Mouse (Mus musculus) kidney, postnatal 14 days (tissue): ENCODE results near the gene Plb1.

ENCODE experiments used
- DNase-seq: peaks from one replicate; pipeline ENCODE4 v3.0.0; 2022; ENCODE audit warnings: mixed read lengths

Plb1 gene

DNA sequence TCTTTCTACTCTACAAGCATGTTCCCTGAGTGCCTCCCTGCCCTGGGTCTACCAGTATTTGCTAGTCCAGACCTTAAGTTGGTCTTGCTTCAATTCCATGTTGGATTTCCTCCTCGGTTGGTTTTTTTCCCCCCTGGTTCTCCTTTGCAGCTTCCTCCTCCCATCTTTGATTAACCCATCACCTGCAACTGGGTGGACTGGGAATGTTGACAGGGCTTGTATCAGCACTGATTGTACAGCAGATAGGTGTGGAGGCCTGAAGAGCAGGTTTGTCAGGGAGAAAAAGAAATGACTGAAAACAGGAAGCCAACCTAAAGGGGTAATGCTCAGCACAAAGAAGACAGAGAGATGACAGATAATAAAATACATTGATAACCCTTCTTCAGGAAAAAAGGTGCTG is 104.8 kb downstream of the Plb1 start:
- DNase-seq: no peak

DNA sequence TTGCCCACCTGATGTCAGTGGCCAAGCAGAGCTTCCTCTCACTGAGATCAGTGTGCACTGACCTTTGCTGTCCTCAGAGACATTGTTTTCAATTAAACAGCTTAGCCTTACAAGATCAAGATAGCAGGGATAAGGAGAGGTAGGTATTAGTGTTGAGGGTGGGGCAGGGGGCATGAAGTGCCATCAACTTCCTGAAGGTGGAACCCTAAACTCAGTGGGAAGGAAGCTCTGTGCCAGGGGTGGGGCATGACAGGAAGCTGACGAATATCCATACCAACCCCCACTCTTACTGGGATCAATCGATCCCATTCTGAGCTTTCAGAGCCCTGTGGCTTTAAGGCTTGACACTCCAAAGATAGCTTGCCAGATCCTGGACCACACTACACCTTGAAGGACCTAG is 105.8 kb downstream of the Plb1 start:
- DNase-seq: no peak

DNA sequence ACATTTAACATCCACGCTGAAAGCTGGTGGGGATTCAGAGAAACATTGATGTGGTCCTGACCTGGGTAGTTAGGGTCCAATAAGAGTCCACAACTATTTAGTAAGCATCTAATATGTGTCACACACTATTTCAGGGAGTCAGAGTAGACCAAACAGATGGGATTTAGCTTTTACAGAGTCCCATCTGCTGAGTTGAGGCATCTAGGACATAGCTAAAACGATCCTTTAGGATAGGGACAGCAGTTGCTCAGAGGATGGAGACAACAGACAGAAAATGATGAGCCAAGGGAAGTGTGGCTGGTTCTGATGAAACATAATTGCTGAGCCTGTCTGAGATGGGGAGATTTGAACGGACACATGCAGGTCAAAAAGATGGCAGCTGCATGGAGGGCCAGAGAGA is 106.3 kb downstream of the Plb1 start:
- DNase-seq: no peak

DNA sequence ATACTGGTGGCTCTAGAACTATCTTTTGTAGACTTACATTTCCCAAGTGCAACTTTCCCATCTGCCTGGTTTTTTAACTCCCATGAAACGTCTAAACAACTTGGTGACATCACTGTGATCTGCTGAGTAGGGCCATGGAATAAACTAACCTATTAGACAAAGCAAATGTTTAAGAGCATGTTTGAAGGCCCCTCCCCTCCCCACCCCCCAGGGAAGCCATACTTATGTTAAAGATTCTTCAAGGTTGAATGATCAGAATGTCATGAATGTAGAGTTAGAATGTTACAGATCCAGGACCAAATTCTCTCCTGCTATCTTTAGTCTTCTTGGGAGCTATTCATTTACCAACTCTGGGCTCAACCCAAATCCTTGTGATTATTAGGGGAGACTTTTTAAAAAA is 107.7 kb downstream of the Plb1 start:
- no peak for DNase-seq

DNA sequence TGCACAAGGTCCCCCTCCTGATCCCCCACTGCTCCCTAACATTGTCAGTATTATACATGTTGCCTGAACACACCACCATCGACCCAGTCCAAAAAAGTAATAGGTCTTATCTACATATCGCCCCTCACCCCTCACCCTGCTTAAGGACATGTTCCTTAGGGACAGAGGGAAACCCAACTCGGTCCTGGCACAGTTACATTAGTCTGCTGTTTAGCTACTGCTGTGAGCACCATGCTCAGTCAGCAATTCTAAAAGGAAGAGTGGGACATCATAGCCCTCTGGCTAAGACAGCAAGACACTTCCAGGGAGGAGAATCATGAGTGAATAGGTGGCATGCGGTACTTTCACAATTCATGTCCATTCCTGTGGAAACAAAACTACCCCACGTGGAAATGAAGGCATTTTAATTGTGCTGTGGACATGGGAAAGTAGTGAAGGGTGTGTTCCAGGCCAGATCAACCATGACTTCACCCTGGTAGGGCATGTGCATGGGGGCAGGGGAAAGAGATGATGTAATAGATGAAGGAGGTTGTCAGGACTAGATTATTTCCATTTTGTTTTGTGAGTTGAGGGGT is 110.3 kb downstream of the Plb1 start:
- no peak for DNase-seq

DNA sequence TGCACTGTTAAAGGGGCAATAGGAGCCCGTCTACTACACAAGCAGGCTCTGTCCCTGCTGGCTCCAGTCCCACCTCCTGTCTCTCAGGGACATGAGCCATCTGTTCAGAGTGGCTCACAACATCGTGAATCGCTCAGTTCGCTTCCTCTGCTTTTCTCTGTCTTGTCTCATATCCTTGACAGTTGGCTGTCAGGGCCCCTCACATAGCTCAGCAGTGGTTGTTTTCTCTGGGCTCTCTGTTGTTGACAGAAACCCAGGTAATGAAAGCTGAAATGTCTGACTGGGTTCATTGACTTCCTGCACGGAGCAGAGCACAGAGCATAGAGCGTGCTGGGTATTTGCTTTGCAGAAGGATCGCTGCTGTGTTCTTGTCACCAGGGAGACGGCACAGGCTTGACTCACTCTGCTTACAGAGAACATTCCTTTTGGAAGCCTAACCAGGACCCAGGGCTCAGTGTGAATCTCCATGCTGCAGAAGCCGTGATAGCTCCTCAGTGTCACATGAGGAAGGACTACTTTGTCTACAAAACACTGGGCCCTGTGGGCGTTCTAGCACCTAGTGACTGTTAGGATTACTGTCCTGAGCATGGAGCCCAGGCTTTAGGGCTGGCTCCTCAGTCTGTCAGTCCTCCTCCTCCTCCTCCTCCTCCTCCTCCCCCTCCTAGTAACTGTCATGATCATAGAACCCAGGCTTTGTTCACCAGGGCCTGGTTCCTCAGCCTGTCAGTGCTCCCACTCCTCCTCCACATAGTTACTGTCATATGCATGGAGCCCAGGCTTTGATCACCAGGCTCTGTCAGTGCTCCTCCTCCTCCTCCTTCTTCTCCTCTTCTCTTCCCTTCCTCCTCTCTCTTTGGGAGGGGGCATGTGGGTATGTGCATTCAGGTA is 113.8 kb downstream of the Plb1 start:
- DNase-seq: peak; percentile 79

DNA sequence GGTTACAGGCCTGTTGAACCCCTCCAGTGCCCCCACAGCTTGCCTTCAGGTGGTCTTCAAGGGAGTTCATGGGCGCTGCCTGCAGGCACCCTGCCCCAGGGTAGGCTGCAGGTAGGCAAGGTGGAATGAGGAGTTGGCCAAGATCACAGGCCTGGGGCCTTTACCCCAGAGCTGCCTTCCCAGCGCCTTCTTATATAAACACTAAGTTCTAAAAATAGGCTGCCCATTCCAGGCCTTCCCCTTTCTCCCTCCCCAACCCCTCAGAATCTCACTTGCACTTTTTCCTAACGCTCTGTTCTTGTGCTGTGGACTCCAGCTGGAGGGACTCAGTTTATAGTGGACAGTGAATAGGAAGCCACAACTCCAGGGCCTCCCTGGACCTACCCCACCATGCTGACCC is 117.2 kb downstream of the Plb1 start:
- peak; percentile 27 for DNase-seq

DNA sequence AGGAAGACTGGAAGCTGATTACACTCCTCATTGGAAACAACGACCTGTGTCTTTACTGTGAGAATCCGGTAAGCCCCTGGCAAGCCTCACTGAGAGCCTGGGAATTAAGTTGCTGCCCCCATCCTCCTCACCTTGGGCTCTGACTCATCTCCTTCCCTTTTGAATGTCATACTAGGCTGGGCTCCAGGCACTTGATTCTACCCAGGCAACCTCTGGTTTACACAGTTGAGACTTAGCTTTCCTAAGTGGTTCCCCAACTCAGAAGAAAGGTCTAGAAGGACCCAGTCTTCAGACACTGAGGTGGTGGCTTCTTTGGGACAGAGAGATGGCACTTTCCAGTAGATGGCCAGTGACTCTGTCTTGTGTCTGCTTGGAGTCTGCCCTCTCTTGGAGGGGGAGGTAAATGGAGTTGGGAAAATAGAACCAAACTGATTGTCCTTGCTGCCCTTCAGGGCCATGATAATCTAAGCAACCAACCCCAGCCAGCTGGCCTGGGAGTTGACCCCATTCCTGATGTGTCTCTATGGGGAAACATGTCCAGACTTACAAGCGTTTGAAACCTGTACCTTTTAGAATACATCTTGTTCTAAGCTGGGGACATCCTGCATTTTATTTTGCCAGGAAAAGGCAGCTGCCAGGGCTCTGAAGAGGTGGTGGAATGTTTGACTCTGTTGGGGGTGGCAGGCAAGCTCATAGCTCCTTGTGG is 118.2 kb downstream of the Plb1 start:
- DNase-seq: no peak

DNA sequence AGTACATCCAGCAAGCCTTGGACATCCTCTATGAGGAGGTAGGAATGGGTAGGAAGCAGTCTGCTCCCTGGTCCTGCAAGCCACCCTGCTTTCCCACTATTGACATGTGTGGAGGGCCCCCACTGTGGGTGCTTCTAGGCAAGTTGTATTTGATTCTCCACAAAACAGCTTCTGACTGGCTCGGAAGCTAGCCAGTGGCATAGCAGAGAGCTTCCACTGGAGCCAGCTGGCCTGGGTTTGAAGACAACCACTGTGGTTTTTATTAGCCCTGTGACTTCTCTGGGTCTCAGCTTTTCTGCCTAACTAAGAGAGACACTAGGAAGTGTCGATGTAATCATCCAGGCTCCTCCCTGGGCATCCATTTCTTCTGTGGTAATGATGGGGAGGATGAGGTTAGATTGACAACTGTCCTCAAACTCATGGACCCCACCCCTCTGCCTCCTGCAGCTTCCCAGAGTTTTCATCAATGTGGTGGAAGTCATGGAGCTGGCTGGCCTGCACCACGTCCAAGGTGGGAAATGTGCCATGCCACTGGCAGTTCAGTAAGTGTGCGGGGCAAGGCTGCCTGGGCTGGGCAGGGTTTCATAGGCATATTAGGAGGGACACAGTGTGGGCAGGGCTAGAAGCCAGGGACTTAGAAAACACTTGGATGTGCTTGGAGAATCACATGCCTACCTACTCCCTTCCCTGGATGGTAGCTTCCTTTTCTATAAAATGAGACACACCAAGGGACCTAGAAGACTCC is 119.4 kb downstream of the Plb1 start:
- no peak for DNase-seq

DNA sequence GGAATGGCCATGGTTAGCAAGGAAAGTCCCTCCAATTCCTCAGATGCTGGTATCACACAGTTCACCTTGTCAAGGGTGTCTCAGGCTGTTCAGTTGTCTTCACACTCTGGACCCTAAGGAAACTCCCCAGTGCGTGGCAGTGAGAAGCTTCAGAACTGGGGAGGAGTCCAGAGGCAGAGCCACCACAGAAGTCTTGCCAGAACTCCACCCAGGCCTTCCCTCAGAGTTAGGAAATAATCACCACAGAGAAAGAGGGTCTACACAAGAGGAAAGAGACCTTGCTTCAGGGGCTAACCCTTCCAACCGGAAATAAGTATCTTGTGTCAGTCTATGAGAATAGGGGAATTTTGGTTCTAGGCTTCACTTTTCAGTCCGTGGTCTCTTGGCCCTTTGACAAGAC is 120.3 kb downstream of the Plb1 start:
- no peak for DNase-seq

DNA sequence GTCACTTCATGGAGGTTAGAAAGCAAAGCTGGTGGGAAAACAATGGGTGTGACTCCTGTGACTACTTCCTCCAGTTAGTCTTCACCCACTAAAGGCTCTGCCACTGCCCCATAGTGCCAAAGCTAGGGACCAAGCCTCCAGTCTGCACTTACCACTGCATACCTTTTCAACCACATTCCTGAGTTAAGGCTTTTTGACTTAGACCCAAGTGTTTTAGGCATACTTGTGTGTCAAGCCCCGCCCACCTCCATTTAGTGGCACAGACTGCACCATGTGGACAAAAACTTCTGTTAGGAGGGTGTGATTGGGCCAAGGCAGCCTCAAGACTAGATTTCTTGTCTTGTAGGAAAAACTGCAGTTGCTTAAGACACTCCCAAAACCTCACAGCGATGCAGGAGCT is 120.8 kb downstream of the Plb1 start:
- DNase-seq: no peak

DNA sequence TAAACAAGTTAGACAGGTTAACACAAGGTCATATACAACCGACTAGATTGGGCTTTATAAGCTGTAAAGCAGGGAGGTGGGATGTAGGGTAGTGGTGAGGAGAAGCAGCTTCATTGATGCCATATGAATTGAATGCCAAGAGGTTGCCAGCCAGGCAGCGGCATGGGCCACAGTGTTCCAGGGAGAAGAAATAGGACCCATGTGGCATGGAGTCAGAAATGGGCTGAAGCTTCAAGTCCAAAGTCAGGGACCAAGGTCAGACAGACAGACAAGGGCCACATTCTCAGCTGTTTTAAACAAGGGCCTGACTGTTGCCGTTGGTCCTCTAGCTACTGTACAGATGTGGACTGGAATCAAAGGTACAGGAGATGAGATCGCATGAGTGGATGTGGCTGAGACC is 128.0 kb downstream of the Plb1 start:
- DNase-seq: no peak

DNA sequence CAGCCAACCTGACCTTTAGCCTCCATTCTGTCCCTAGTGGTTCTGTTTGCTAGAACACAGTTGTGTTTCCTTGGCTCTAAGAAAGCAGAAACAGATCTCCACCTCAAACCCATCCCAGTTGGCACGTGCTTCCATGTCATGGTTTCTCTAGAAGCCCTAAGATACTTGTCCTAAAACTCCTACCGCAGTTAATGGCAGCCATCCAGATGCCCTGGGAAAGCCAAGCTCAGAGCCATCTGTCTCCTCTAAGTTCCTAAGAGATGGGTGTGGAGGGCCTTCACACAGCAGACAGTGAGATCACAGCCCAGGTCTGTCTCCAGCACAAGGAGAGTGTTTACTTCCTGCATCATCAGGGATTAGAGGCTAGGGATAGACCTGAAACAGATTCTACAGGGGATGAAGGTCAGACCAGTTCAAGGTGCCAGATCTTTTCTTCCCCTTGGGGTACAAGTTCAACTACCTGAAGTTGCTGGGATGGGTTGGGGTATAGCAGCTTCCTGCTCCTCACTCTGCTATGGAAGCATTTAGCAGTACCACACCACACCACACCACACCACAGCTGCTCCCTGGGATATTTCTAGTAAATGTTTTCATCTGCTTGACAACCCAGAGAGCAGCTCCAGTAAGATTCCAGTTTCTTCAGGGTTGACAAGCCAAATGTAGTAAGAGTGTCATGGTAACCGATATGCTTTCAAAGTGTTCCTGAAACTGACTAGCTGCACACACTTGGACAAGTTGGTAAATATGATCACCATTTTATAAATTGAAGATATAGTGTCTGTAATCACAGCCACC is 129.1 kb downstream of the Plb1 start:
- no peak for DNase-seq

DNA sequence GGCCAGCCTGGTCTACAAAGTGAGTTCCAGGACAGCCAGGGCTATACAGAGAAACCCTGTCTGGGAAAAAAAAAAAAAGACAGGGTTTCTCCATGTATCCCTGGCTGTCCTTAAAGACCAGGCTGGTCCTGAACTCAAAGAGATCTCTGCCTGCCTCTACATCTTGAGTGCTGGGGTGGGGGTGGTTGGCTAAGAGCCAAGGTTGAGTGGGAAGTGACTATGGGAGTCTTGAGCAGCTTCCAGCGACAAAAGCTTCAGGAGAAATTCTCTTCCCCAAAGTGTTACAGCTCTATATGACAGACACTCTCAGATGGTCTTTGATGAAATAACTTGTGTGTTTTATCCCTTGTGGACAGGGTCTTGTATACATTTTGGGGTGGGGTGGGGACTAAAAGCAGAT is 136.9 kb downstream of the Plb1 start:
- no peak for DNase-seq

DNA sequence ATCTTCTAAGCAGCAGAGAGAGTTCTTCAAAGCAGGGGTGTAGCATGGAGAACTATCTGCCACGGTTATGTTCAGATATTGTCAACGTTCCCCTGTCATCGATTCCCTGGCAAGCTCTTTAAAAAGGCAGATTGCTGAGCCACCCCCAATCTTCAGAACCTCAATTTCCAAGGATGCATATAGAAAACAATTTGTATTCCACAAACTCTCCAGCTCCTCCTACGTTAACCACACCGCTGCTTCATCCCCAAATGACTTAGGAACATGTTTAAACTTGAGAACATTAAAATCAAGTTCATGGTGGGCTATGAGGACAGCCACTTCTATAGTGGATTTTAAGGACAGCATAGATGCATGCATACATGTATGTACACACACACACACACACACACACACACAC is 138.7 kb downstream of the Plb1 start:
- DNase-seq: no peak

DNA sequence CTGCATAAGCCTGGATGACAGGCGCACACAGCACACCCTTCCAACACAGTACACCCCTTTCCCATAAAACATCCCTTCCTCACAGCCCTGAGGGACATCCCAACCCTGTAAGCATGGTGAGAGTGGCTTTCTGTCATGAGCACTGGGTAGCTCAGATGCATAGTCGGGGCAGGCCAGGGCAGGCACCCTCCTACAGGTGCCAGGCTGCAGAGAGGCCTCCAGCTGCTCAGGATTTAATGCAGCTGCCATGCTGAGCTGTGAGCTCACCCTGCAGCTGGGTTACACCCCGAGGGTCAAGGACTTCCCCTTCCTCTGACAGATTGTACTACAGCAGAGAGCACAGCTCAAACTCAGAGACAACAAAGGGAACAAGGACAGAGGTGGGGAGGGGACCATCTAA is 146.0 kb downstream of the Plb1 start:
- no peak for DNase-seq

DNA sequence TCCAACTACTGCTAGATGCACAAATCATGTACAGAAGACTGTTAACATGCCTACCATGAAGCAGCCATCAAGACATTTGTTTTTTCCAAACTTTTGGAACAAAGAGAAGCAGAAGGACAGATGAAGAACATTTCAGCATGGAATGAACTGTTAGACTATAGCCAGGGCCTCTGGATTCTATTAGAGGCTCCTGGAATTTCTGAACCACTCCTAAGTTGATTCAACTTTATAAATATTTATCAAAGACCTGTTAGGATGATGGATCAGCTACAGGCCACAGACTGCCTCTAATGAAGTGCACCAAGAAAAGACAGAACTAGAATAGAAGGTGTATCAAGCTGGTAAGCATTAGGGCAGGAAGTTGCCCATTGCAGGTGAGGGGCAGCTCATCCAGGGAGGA is 156.1 kb downstream of the Plb1 start:
- no peak for DNase-seq

DNA sequence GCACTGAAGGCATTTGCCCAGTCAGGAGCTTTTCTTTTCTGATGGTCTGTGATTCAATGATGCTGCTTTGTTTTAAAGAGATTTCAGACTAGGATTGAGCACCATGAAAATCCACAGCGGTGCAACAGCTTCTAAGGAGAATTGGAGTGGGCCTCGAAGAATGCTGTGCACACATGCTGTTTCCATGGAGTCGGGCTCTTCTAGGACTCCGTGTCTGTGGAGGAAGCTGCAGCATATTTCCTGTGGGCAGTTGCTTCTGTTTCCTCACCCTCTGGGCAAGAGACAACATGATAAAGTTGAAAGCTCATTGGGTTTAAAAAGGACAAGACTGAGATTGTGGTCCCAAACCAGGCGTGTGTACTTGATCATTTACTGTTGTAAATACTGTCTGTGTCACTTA is 157.8 kb downstream of the Plb1 start:
- DNase-seq: no peak

DNA sequence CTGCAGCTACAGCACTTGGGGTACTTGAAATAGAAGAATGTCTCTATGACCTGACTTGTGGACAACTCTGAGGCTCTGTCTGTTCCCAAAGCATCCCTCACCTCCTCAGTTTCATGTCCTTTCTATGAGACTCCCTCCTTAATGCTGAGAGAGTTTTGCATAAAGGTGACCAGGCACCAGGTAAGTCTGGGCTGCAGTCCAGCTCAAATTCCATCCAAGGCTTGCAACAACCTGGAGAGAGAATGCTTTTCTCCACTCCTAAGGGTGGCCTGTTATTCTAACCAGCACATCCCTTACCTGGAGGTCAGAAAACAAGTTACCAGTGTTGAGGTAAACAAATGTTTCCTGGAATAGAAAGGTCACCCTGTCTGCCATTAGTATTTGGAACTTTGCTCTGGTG is 159.8 kb downstream of the Plb1 start:
- peak; percentile 45 for DNase-seq

DNA sequence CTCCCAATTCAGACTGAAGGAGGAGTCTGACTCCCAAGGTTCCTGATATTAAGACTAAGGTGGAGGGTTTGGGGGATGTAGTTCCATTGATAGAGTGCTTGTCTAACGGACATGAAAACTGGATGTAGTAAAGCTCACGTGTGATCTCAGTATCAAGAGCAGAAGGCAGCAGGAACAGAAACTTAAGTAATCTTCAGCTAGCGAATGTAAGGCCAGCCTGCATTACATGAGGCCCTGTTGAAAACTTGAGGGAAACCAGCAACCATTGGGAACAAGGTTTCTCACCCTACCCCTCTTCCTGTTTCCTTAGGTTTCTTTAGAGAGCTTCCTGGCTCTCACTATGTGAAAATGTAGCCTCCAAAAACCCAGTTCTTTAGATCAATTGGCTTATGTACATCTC is 162.1 kb downstream of the Plb1 start:
- no peak for DNase-seq

DNA sequence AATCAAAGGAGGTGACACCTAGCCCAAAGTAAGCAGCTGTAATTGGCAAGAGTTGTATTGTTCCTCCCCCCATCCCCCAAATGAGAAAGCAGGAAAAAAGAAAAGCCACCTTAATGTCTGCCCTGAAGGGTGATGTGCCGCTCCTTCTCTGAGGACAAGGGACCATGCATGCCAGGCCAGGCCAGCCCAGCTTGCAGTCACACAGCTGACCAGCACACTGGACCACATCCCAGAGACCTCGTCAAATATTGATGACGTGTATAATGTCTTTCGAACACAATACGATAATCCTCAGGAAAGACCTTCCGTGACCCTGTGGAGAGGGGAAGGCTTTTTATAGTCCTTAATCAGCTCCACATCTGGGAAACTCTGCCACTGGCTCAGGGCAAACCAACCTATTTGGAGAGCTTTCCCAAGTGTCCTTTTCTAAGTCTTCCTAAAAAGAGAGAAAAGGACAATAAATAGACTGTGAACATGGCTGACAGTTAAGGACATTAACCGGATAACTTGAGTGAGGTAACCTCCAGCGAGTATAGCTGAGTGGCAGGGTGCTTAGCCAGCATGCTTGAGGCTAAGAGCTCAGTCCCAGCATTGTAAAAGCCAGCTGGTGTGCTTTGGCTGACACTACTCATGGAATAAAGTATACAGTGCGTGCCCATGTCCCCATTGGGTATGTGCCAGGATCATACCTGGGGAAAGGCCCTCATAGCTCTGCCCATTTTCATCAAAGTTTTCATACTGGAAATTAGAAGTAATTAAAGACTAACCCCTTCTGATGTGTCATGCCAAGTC is 162.8 kb downstream of the Plb1 start:
- DNase-seq: peak; percentile 11

DNA sequence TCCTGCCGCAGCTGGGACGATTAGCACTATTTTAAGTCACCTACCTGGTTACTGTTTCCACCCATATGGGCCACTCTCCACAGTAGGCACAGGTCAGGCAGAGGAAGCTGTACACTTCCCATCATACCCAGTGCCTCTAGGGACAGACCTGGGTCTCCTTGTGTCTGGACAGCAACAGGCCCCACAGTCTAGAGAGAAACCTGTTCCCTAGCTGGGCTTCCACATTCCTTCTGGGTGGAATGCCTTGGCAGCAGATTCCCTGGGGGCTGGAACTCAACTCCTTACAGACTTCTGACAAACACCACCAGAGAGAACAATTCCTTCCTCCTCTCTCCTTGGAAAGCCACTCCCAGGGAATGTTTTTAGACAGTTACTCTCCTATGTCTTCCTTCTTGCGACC is 165.2 kb downstream of the Plb1 start:
- DNase-seq: no peak
